Mouse (Mus musculus) limb, embryonic 12.5 days (tissue): Measurements from ENCODE around the gene Cntnap1. TPM values are rescaled to one million over a fixed set of nuclear protein-coding genes. Genes with fewer than 3 reads are reported as not detected.

Experiments used
- ATAC-seq: fragments of 200-750 bp; cut with Nextera tagmentation; 2 replicates; pipeline ENCODE4 v1.8.0; 2017; ENCODE audit warnings: low read depth, moderate TSS enrichment; ENCODE audit not compliant: insufficient number of reproducible peaks, insufficient read depth, low FRiP score, low TSS enrichment
- H3K27ac ChIP-seq: fragments of 300-500 bp; sonication (generic); 2 replicates; pipeline ENCODE4 v1.5.1; 2016; ENCODE audit warnings: mild to moderate bottlenecking, moderate library complexity
- H3K27me3 ChIP-seq: fragments of 300-500 bp; sonication (generic); 2 replicates; pipeline ENCODE4 v1.6.1; 2016; ENCODE audit warnings: mild to moderate bottlenecking, moderate library complexity
- H3K36me3 ChIP-seq: fragments of 300-500 bp; sonication (generic); 2 replicates; pipeline ENCODE4 v1.6.1; 2016; ENCODE audit warnings: mild to moderate bottlenecking, moderate library complexity
- H3K4me1 ChIP-seq: fragments of 300-500 bp; sonication (generic); replicated peaks from 2 replicates; pipeline ENCODE4 v1.6.1; 2016
- H3K4me2 ChIP-seq: fragments of 300-500 bp; sonication (generic); 2 replicates; pipeline ENCODE4 v1.6.1; 2016; ENCODE audit warnings: mild to moderate bottlenecking, moderate library complexity
- H3K4me3 ChIP-seq: fragments of 300-500 bp; sonication (generic); replicated peaks from 2 replicates; pipeline ENCODE4 v1.5.1; 2016; ENCODE audit warnings: mild to moderate bottlenecking
- H3K9ac ChIP-seq: fragments of 300-500 bp; sonication (generic); replicated peaks from 2 replicates; pipeline ENCODE4 v1.6.1; 2016; ENCODE audit warnings: mild to moderate bottlenecking, moderate library complexity
- H3K9me3 ChIP-seq: fragments of 300-500 bp; sonication (generic); 2 replicates; pipeline ENCODE4 v1.6.1; 2016; ENCODE audit warnings: mild to moderate bottlenecking, moderate library complexity
- WGBS: fragments of 180-500 bp; shearing (Covaris S2); methylation state at CpG from one replicate; pipeline ENCODE4 v1.1.7; 2016; 5-methylcytosine and 5-hydroxymethylcytosine counted together
- polyA plus RNA-seq: library from polyadenylated mRNA; unstranded; fragments of >200 nt; fragmentation: Nextera tagmentation; extraction: Ambion mirVana; gene quantifications from 2 replicates; pipeline ENCODE4 v1.2.1, GENCODE M21; 2016

Cntnap1 gene
- polyA plus RNA-seq, 1 experiment from 2014 or later, result 0.24 TPM

DNA sequence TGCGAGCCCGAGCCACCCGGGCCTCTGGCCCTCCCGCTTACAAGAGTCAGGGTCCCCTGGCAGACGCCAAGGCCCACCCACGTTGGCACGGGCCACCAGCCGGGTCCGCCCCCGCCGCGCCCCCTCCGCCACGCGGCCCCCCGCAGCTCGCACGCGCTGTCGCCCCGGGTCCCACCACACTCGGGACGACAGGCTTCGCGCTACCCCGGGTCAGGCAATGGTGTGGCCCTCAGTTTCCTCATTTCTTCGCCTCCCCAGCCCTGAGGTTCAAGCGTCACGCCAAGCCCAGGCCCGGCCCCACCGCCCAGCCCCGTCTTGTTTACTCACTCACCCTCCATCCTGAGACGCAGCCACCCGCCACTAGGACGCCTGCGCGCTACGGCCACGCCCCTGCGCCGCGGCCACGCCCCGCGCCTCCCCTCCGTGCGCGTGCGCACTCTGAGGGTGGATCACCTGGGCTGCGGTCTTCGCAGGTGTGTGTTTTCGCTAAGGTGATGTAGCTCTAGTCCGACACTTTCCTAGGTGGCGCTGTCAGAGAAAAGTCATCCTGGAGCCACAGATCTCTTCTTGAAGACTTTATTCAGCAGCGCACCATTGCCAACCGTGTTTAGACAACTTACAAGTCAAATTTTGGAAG, 55.9 kb downstream of the Cntnap1 start, which contains the start of gene Ezh1:
Ezh1 (minus strand) TSS at position 399 of the 637 bp plus-strand sequence.
- no peaks in the 10 kb centered on the region for H3K27me3 ChIP-seq
- peaks cover 25% of the 10 kb centered on the region for H3K4me1 ChIP-seq
- no peaks in the 10 kb centered on the region for H3K9me3 ChIP-seq
- no peaks in the 10 kb centered on the region for H3K36me3 ChIP-seq
- H3K9ac ChIP-seq, result peak within 1 kb of the TSS; percentile 80
- H3K4me3 ChIP-seq, result peak within 1 kb of the TSS; percentile 93
- peak within 1 kb of the TSS; percentile 80 for H3K4me2 ChIP-seq
- H3K27ac ChIP-seq, result peak within 1 kb of the TSS; percentile 75
- 1% methylated on average over 56 of the region's 56 CpGs for WGBS
- peak; percentile 90 for ATAC-seq

DNA sequence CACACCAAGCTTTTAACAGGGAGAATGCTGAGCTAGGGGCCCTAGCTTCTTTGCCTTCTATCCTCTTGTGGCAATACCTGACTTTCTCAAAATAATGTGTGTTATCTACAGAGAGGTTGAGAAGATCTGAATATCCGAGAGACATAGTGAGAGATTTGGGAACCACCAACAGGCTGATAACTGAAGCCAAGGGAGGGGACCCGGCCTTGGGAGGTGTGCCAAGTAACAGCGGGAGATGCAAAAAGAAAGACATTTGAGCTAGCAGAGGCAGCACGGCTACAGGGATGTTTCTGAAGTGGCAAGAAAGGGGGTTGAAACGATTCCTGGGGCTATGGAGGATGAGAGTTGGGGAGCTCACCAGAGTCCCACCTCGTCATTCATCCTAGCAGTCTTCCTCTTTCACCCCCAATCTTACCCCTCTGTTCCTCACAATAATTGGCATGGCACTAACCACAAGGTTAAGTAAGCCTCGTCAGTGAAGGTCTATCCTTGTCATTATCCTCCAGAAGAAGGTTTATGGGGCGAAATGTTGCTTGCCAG, 59.1 kb downstream of the Cntnap1 start:
- no peak overlapping the region for H3K9ac ChIP-seq
- no peaks in the 10 kb centered on the region for H3K9me3 ChIP-seq
- H3K36me3 ChIP-seq, result no peaks in the 10 kb centered on the region
- no peak overlapping the region for H3K4me3 ChIP-seq
- H3K27me3 ChIP-seq, result no peaks in the 10 kb centered on the region
- ATAC-seq, result no peak
- H3K4me1 ChIP-seq, result peaks cover 38% of the 10 kb centered on the region
- H3K4me2 ChIP-seq, result no peak overlapping the region
- 35% methylated on average over 8 of the region's 8 CpGs for WGBS
- H3K27ac ChIP-seq, result peak overlapping the region; percentile 91

DNA sequence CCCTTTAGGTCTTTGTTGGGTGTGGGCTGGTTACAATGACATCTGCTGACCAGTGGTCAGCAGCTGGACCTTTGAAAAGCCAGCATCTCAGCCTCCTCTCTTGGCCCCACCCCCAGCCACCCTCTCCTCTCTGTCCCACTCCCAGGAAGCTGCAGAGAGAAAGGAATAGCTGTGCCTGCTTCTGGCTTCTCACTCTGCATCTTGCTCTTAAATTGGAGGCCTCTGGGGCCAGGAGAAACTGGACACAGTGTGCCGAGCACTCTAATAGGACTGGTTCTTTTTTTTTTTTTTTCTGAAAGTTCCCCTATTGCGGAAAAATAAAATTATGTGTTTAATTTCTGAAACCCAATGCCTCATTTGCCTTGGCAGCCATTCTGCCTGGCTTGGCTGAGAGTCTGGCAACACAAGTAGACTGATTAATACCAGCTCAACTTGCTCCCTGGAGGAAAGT, 59.8 kb downstream of the Cntnap1 start:
- Histone ChIP-seq H3K36me3 (no peaks in the 10 kb centered on the region), H3K4me1 (peaks cover 38% of the 10 kb centered on the region), H3K4me3 (no peak overlapping the region), H3K4me2 (peak overlapping the region; percentile 40; the same call in 1 of the 2 replicates), H3K9ac (no peak overlapping the region), H3K27me3 (no peaks in the 10 kb centered on the region), H3K27ac (peak overlapping the region; percentile 91), H3K9me3 (no peaks in the 10 kb centered on the region)
- no peak for ATAC-seq
- WGBS, result 16% methylated on average over 2 of the region's 2 CpGs

DNA sequence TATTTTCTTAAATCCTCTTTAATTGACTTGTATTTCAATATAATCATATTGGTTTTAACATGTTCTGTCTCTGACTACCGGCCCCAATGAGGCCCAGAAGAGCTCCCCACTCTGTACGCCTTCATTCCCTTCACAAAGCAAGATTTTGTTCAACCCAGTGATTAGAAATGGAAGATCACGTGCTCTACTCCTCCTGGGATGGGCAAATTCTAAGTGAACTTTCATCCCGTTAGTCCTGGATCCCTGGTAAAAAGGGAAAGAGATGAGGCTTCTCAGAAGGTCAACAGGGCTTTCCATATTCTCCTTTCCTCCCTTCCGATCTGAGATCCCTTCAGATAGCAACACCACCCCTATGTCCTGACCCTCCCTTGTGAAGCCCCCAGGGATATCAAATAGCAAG, 60.2 kb downstream of the Cntnap1 start:
- Histone ChIP-seq H3K27ac (peak overlapping the region; percentile 91), H3K9ac (no peak overlapping the region), H3K4me2 (peak overlapping the region; percentile 40), H3K36me3 (no peaks in the 10 kb centered on the region), H3K4me1 (peaks cover 33% of the 10 kb centered on the region), H3K9me3 (no peaks in the 10 kb centered on the region), H3K4me3 (no peak overlapping the region), H3K27me3 (no peaks in the 10 kb centered on the region)
- WGBS, result 32% methylated on average over 5 of the region's 5 CpGs
- ATAC-seq, result no peak

DNA sequence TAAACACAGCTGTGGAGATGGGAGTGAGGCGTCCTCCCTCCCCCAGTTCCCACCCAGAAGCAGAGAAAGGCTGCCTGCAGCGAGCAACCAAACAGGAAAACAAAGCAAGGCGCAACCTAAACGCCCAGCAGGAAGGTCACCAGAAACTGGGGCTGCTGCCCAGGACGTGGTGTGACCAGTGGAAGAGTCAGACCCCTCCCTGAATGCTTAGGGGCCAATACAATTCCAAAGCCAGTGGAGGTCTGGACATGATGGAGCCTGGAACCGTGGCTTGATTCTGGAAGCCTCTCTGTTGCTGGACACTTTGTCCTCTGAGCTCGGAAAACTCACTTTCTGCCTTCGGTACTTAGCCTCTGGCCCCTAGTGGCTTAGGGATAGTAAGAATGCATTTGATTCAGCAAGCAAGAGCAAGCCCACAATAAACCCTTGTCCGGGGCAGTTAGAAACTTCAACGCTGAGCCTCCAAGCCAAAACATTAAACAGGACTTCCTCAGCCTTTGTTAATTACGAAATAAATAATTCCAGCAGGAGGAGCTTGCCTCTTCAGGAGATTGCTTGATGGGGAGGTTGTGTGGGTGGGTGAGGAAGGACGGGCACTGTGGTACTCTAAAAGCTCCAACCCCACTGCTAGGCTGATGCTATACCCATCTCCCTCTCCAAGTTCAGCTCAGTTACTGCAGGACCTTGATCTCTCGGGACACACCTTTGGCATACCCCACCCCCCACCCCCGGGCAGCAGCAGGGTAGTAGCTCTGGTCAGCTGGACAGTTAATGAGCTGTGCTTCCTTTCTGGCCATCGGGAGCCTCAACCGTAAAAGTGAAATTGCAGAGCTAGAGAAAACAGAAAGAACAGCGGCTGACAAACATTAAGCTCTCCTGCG, 60.9 kb downstream of the Cntnap1 start:
- H3K36me3 ChIP-seq, result no peaks in the 10 kb centered on the region
- H3K27ac ChIP-seq, result peak overlapping the region; percentile 91
- 4% methylated on average over 18 of the region's 18 CpGs for WGBS
- ATAC-seq, result no peak
- peaks cover 32% of the 10 kb centered on the region for H3K4me1 ChIP-seq
- H3K4me2 ChIP-seq, result peak overlapping the region; percentile 40
- peak overlapping the region; percentile 10; the same call in 1 of the 2 replicates for H3K4me3 ChIP-seq
- no peaks in the 10 kb centered on the region for H3K27me3 ChIP-seq
- no peaks in the 10 kb centered on the region for H3K9me3 ChIP-seq
- 0 out of 2 replicates have a peak overlapping the region, but pooled peaks have one; percentile 31 for H3K9ac ChIP-seq

DNA sequence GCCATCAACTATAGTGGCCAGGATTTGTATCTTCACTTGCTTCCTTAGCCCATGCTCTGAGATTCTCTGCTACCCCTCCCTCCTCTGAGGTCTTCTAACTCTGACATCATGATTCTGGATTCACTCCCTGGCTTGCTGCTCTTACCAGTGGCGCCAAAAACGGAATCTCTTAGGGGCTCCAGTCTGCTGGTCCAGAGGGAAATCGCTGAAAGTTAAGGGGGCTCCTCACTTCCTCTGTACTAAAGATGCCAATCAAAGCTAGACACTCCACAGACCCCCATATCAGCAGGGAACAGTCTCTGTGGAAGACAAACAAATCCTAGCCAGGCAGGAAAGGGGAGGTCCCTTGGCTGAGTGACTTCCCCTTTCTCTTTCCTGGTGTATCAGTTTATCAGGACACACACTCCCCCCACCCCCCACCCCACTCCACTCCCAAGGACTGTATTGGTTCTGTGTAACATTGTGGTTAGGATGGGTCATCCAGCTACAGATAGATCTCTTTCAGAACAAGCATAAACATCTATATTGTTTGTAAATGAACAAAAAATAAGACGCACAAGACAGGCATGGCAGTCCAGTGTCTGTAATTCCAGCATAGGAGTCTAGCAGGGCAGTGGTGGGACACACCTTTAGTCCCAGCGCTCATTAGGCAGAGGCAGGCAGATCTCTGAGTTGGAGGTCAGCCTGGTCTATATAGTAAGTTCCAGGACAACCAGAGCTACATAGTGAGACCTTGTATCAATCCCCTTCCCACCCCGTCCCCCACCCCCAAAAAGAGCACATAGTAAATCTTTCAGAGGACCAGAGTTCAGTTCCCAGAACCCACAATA, 61.9 kb downstream of the Cntnap1 start:
- H3K4me2 ChIP-seq, result peak overlapping the region; percentile 40
- H3K4me3 ChIP-seq, result no peak overlapping the region
- H3K9ac ChIP-seq, result 0 out of 2 replicates have a peak overlapping the region, but pooled peaks have one; percentile 31
- ATAC-seq, result no peak
- H3K36me3 ChIP-seq, result no peaks in the 10 kb centered on the region
- no peaks in the 10 kb centered on the region for H3K9me3 ChIP-seq
- WGBS, result 46% methylated on average over 6 of the region's 6 CpGs
- H3K27ac ChIP-seq, result peak overlapping the region; percentile 91
- H3K4me1 ChIP-seq, result peaks cover 32% of the 10 kb centered on the region
- H3K27me3 ChIP-seq, result no peaks in the 10 kb centered on the region

DNA sequence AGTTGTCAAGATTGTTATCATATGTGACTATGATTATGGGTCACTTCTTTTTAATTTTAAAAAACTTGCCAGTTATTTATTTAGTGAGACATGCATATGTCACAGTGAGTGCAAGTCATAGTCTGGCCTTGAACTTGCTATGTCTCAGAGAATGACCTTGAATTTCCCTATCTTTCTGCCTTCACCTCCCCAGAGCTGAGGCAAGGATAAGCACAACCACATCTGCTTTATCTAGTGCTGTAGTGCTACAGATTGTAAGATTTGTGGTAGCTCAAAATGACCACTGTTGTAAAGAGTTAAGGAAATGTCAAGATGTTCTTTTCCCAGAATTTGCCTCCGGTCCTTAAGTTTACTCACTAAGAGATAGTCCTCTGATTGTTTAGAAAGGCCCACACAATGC, 62.9 kb downstream of the Cntnap1 start:
- Histone ChIP-seq H3K27ac (no peak overlapping the region), H3K4me3 (no peak overlapping the region), H3K9ac (no peak overlapping the region), H3K4me1 (peaks cover 41% of the 10 kb centered on the region), H3K4me2 (no peak overlapping the region), H3K36me3 (no peaks in the 10 kb centered on the region), H3K9me3 (no peaks in the 10 kb centered on the region), H3K27me3 (no peaks in the 10 kb centered on the region)
- WGBS, result 90% methylated on average over 1 of the region's 1 CpGs
- no peak for ATAC-seq

DNA sequence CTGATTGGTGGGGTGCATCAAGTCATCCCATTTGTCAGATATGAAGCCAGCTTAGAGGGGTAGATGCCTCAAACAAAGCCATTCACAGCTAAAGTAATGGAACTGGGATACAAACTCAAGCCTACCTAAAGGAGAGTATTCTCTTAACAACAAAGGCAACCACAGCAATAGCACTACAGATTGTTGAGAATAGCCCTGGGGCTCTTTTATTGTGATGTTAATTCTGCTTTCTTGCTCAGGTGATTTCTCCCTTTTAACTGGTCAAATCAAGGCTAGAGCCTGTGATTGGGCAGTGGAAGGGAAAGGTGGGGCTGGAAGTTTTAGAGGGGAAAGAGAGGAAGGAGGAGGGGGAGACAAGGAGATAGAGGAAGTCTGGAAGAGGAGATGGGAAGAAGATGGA, 63.8 kb downstream of the Cntnap1 start:
- Histone ChIP-seq H3K9ac (no peak overlapping the region), H3K27ac (no peak overlapping the region), H3K4me1 (peaks cover 43% of the 10 kb centered on the region), H3K36me3 (no peaks in the 10 kb centered on the region), H3K4me2 (no peak overlapping the region), H3K9me3 (no peaks in the 10 kb centered on the region), H3K4me3 (no peak overlapping the region), H3K27me3 (no peaks in the 10 kb centered on the region)
- ATAC-seq, result no peak

DNA sequence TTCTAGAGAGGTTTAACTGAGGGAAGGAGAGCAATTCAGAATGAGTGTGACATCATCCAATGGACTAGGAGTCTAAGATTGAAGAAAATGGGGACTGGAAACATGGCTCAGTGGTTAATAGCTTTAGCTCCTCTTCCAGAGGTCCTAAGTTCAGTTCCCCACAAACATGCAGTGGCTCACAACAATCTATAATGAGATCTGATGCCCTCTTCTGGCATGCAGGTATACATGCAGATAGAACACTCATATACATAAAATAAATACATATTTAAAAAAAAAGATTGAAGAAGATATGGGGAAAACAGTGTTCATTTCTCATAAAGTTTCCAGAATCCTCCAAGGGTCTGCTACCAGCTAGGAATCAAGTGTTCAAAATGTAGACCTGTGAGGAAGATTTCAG, 65.1 kb downstream of the Cntnap1 start:
- H3K4me1 ChIP-seq, result peaks cover 31% of the 10 kb centered on the region
- H3K27ac ChIP-seq, result no peak overlapping the region
- H3K4me2 ChIP-seq, result no peak overlapping the region
- H3K36me3 ChIP-seq, result no peaks in the 10 kb centered on the region
- no peaks in the 10 kb centered on the region for H3K27me3 ChIP-seq
- H3K9me3 ChIP-seq, result no peaks in the 10 kb centered on the region
- H3K4me3 ChIP-seq, result no peak overlapping the region
- H3K9ac ChIP-seq, result no peak overlapping the region
- no peak for ATAC-seq

DNA sequence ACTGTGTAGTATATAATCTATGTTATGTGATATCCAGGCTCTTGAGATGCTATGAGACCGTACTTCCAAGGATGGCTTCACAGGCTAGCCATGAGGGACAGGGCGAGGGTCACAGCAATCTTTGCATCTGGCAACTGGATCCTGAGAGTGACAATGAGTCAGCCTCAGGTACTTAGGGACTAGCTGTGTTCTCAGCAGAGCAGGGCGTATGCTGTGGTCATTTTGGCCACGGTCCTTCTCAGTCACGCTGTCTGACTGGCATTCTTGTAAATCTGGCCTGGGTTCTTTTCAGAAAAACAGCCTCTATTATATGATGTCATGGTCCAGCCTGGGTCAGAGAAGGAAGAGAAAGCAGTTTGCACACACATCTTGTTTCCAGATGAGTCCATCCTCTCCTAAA, 66.5 kb downstream of the Cntnap1 start:
- H3K4me2 ChIP-seq, result no peak overlapping the region

More for the DNA sequence above, 66.5 kb downstream of the Cntnap1 start:
- Histone ChIP-seq H3K36me3 (no peaks in the 10 kb centered on the region), H3K9me3 (no peaks in the 10 kb centered on the region), H3K27me3 (no peaks in the 10 kb centered on the region), H3K4me3 (no peak overlapping the region), H3K9ac (no peak overlapping the region), H3K4me1 (peaks cover 18% of the 10 kb centered on the region), H3K27ac (no peak overlapping the region)
- WGBS, result 93% methylated on average over 5 of the region's 5 CpGs
- no peak for ATAC-seq
